Mouse (Mus musculus) ES-CJ7 (cell line): ENCODE data around the gene Bcl11a.

Source experiments
- DNase-seq: peaks from one replicate; pipeline ENCODE4 v3.0.0; 2011; ENCODE audit warnings: low read depth, low spot score

Gene Bcl11a

DNA sequence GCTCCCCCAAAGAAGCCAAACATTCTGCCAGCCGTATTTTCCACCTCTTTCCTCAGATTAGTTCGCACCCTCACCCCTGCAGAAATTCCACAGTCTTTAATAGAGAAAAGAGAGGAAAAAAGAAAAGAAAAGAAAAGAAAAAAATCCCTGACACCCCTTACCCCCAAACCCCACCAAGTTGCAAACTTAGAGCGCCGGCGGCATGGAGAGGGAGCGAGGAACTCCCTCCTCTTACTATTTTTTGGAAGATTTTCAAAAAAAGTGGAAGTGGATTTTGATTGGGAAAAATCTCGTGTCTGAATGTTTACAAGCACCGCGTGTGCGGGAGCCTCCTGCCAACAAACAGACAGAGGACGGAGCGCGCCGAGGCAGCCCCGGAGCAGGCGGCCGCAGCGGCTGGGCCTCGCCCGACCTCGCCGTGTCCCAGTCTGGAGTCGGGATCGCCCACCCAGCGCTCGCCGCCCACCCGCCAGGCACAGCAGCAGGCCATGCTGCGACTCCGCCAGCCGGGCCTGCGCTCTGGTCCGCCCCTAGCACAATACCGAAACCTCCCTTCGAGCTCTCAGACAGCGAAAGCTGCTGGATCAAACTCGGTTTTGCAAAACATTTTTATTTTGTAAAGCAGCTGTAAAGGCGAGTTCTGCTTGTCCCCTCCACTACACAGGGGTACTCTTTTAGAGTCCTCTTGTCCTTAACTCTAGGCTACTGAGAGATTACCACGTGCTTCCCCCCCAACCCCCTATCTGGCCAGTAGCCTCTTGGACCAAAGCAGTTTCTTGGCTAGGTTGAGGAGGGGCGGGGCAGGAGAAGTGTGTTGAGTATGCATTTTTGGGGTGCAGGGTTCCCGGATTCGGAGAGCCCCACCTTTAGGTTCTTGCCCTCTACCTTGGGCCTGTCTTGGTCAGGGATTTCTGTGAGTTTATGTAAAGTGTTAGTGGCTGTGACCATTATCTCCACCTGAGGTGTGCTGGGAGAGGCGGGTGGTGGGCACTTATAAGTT is 1.8 kb downstream of the Bcl11a start:
- peak; percentile 60 for DNase-seq

DNA sequence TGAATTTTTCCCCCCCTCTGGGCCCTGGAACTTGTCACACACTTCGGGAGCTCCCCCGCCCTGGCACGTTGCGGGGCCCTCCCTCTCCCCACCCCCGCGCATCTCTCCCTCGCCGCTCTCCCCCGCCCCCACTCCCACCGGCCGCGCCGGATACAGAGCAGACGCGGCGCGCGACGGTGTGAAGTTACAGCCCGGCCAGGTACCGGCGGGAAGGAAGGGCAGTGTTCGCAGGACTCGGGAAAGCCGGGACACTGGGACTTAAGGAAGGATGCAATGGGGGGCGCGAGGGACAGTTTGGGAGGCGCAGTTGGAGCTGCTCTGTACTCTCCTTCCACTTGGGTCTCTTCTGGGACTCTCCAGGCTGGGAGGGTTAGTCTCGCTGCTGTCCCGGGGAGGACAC is 2.7 kb downstream of the Bcl11a start:
- DNase-seq, result peak; percentile 69

DNA sequence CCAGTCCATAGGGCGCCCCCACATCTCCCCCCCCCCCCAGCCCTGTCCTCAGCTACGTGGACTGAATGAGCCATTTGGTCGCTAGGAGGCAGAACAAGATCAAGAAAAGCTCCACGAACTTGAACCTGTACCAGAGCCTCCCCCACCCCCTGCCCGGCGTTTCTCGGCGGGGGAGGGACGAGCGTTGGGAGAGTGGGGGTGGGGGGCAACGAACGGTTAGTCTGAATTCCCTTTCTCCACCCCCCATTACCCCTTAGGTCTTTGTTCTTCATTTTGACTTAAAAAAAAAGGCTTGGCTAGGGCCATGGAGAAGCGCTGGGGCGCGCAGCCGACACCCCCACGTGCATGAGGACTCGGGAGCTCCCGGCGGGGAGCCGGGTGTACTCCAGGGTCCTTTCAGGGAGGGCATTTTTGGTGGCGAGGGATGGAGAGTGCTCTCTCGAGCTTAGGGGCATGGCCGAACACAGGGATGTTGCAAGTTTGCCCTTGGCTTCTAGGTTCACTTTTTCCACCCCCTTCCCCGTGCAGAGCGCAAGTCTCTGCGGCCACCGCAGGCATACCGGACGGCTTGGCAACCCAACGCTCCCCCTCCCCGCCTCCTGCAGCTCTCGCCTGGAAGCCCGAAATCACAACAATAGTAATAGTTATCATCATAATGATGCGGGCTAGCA is 3.3 kb downstream of the Bcl11a start:
- DNase-seq, result peak; percentile 92

DNA sequence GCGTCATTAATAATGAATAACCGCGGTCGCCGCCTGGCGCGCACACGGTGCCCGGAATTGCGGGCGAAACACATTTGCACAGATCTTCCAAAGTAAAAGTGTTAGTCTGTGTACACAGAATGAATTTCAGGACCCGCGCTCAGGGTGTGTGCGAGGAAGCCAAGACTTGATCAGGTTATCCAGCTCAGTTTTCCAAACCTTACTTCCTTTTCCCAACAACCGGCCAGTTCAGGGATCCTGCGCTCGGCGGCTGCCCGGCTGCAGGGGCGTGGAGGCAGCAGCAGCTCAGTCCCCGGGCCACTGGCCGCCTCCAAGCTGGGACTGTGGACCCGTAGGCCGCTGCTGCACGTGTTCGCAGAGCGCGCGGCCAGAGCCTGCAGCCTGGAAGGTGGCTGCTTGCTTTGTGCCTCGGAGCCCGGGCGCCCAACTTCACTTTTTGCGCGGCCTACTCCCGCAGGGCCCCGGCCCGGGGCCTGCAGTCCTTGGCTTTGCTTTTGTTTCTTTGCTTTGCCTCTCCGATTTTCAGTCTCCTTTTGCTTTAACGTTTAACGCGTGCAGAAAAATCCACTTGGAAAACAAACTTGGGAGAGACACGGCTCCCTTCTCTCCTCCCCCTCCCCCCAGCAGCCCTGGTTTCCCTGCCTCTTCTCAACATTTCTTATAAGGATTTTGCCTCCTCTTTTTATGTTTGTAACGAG is 4.0 kb downstream of the Bcl11a start:
- DNase-seq, result no peak

DNA sequence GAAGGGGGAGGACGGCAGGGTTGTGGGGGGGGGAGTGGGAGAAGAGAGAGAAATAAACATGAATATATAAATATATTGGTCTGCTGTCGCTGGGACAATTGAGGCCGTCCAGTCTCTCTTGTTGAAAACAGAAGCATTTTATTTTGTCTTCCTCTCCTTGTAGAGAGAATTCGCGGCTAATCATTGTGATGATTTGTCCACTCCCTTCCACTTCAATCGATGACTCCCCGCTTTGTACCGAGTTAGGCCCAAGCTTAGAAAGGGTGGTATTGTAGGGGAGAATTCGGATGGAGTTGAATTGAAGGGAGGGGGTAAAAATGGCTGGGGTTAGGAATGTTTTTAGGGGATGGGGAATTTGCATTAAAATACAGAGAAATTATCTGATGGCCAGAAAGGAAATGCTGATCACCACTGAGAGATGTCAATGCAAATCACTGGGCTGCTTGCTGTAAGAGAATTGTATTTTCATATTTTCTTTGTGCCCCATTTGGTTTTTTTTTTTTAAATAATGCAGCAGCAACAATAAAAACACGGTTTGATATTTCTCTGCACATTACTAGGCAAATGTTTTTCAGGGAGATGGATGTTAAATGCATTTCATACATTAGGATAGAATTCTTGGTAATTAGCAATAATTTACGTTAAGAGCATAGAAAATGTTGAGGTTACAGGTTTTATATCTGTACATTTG is 4.7 kb downstream of the Bcl11a start:
- no peak for DNase-seq

DNA sequence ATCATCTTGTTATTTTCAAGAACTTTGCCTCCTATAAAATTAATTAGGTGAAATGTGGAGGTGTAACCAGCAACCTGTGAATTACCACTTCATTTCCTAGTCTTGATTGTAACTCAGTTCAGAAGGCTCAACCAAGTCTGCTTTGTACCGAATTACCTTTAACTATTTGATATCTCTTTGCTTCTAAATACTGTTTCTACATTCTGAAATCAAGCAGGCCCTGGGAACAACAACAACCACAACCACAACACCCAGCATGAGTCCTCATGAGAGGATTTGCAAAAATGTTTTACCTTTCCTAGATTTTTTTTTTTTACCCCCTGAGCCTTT is 5.2 kb downstream of the Bcl11a start:
- no peak for DNase-seq

DNA sequence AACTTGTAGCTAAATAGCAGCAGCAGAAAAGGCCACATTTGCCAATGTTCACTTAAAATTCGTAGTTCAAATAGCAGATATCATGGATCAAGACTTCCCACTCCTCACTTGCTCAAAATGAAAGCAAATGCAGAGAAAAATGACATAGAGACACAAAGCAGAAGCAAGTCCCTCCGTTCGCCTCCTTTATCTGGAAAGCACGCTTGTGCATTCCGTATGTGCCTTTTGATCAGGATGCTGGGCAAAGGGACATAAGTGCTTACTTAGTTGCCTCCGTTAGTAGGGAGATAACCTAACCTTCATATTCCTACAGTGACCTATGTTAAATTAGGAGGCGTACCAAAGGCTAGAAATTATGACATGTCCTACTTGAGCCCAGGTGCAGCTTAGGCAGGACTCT is 5.6 kb downstream of the Bcl11a start:
- DNase-seq, result no peak

DNA sequence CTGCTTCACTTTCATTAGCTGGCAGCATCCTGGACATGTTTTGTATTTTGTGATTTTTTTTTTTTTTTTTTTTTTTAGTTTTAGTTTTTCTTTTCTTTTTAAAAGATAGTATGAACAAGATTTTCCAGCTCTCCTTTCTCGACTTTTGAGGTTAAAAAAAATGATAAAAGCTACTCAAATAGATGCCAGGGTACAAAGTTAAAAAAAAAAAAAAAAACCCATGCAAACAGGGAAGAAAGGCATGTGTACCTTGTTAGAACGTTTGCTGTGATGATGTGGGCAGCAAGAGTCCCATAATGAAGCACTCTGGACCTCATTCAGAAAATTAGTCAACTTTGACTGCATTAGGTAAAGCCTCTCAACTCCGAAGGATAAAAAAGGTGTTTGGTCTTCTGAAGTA is 6.2 kb downstream of the Bcl11a start:
- no peak for DNase-seq

DNA sequence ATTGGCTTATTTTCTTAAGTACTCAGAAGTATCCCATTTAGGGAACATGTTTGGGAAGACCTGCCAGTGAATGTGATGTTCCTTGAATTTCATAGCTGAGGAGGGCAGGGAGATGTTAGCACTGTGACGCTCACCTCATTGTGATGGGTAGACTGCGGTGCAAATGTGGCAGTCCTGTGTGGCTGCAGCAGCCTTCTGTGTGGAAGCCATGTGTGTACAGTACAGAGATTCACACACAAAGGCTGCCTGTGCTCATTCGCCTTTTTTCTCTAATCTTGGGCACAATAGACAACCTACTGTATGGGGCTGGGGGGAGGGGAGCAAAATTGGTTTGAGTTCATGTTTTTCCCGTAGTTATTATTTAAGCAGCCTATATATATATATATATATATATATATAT is 6.7 kb downstream of the Bcl11a start:
- DNase-seq, result no peak

DNA sequence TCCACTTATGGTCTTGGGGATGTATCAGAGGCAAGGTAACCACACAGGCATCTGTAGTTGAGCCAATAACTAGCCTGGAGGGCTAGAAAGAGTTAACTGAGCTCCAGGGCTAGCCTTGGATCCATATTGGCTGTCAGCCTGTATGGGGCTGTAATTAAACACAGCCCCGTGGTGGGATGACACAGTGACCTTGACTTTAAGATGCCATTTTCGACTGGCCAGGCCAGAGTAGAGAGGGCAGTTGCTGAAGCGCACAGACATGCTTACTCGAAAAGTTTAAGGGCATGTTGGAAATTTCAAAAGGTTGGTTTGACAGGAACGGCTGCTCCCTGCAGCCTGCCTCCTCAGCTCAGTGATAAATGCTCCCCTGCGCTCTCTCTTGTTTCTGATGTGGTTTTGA is 8.1 kb downstream of the Bcl11a start:
- DNase-seq, result no peak

DNA sequence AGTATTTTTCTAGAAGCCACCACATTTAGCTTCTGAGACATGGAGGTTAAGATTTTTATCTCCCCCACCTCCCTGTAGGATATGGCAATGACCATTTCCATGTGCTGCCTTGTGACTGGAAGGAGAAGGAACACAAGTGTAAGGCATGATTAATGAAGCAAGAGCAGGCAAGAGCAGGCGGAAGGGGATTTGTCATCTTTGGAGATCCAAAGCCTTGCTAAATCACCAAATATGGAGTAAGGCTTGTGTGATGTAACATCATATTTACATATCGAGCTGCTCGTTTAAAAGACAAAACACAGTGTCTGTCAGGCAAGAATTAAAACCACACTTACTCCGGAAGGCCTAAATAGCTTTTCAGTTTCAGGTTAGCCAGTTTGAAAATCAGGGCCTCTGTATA is 9.2 kb downstream of the Bcl11a start:
- no peak for DNase-seq

DNA sequence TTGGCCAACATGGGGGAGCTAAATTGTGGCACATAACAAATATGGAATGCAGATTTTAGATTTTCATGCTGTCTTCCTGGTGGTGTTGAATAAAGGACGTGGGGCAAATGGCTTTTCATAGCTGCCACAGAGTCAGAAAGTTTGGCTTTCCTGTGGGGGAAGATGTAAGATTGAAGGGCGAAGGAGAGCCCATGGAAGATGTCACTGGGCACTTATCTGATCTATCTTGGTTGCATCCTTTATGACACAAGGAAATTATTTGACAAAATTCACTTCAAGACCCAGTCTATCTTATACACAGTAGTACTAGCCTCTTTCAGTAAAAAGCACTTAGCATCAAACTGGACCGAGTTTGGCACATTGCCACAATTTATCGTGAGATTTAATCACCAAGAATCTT is 12.6 kb downstream of the Bcl11a start:
- no peak for DNase-seq

DNA sequence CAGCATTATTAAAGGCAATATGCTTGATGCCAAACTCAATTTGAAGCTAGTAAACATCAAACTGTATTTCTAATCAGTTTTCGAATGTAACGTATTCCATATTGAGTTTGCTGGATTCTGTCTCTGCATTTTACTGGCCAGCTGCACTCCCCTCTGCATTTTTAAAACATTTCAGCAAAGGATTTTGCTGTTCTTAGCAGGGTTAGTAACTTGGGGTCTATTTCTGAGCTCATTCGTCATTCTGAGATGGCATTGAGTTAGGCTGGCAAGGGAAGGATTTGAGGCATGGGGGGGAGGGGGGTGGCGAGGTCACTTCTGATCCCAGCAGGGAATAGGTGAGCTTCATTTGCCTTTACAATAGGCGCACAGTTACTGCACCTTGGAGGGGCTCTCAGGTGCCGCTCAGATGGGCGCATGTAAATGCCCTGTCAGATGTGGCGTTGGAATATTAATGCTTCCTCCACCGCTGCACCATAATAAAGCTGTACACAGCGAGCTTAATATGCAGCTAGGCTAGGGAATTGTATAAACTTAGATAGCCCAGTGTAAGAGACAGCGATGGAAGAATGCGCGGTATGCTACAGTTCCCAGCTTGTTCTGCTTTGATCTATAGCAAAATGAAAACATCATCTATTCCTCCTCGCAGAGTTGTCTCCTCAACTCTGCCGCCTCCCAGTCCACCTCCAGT is 13.7 kb downstream of the Bcl11a start:
- DNase-seq, result no peak

DNA sequence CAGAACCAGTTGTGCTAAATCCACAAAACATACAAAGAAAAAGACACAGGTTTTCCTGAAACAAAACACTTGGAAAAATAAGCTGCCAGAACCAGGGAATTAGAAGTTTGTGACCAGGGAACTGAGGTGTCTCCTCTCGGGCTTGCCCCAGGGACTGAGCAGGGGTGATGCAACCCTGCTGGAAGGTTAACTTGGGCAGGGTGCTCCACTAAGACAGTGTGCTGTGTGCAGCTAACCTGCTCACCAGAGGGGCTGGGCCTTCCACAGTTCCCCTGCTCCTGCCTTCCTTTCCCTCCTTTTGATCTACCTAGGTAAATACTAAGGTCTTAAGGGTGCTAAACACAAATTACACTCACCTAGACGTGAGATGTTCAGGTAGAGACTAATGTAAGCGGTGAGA is 14.8 kb downstream of the Bcl11a start:
- no peak for DNase-seq

DNA sequence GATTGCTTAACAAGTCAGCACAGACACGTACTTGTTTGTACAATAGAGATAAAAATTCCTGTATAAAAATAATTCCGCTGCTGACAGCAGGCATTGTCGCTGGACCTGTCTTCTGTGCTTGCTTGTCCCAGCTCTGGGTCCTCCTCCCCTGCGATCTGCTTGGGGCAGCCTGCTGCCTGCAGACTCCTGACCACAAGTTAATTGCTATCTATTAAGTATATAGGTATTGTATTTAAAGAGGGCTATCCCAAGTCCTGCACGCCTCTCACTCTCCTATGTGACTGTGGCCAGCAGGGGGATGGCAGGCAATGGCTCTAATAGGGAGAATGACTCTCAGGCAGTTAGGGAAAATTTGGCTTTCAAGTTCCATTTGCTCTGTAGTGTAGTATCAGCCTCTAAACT is 16.2 kb downstream of the Bcl11a start:
- DNase-seq, result no peak

DNA sequence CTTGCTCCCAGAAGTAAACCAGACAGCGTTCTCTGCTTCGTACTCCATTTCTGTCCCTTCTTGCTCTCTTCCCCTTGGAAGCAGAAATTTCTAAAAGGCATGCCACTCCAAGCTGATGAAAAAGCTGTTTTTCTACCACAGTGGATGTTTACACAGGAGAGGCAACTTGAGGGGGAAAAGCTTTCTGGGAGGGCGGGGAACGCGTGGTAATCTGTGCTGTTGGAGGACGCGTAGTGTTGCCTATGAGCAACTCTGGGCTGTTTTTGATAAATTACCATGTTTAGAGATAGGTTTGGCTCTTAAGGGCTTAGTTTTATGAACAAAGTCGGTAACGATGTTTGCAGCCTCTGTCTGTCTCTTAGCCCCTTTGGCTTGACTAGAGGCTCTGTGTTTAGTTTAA is 17.4 kb downstream of the Bcl11a start:
- DNase-seq, result no peak

DNA sequence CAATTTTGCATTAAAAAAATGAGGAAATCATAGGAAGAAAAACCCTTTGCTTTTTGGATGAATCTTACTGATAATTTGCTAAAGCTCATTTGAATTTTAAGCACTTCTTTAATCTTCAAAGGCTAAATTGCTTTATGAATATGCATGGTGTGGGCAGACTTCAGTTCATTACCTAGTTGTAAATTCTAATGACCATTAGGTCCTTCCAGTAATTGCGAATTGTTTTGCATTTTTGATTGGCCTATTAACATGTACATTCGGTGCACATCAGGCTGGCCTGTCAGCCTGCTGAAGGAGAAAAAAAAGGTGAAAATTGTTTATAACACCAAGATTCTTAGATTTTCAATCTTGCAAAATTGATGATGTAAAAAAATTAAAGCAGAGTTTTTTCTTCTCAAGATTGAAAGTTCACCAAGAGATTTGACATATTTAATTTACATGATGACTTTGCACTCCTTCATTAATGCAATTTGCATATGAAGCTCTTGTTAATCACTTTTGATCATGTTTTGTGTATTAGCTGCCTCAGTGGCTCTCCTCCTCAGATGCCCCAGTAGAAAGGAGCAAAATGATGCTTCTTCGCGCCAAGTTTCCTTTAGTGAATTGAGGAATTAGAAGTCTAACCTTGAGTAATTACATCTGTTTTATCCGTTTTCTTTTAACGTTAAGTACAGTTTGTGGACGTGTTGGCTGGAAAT is 17.9 kb downstream of the Bcl11a start:
- no peak for DNase-seq

DNA sequence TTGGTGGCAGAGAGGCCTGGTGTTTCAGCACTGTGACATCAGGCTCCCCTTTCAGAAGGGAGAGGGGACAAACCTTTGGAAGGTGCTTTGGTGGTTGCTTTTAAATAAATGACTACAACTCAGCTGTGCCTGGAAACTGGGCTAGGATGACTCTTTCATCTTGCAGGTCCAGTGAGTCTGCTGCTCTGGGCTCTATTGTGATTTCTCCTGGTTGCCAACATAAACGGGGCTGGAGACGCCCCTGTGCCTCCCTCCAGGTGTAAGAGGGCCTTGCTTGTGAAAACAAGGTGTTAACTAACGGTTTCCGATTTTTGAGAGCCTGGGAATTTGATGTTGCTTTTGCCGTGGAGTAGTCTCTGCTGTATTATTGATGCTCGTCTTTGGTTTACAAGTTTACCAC is 18.6 kb downstream of the Bcl11a start:
- DNase-seq, result no peak

DNA sequence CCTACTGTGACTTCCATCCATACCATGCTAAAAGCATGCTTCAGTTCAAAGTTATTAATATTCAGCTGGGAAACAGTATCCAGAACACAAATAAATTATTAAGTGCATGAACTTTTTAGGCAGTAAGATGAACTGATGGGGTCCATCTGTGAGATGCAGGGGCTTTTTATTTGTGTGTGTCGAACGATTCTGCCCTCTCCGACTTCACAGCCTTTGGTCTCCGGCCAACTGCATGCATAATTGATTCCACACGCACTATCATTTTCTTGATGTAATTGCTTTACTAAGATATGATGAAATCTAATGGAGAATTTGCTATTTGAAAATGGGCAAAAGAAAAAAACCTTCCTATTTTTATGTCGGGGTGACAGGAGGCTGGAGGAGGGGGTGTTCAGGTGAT is 19.2 kb downstream of the Bcl11a start:
- no peak for DNase-seq

DNA sequence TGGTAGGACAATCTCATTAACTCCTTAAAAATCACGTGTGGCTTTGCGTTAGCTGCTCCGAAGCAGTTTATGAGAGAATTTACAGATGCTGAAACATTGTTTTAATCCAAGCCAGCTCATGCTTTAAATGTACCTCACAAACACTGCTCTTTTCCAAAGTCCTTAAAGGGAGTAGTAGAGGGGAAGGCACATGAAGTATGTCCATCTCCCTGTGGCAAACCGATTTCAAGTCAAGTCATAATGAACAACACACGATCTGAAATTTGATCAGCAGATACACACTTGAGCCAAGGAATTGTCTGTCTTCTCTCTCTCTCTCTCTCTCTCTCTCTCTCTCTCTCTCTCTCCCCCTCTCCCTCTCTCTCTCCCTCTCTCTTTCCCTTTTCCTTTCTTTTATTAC is 20.2 kb downstream of the Bcl11a start:
- DNase-seq, result no peak

DNA sequence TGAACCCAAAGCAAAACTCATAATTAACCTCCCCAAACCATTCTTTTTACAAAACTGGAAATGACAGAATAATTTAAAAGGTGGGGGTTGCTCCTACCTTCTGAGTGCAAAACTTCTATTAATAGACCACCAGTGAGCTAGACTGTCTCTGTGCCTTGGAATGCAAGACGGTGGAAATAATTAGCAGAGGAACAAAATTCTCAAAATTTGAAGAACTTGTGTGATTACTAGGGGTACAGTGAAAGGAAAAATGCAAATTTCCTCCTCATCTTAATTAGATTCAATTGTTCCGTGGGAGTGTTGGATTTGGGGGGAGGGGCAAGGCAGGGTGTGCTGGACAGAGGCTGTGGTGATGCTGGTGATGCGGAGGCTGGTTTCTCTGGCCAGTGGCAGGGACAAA is 20.8 kb downstream of the Bcl11a start:
- no peak for DNase-seq
